Mouse (Mus musculus) lung, postnatal 0 days (tissue): ENCODE measurements around the gene Fam32a.

Experiments
- CTCF ChIP-seq: IDR thresholded peaks from 2 replicates; pipeline ENCODE4 v1.5.1; 2016; ENCODE audit warnings: antibody characterized with exemption, mild to moderate bottlenecking
- EP300 ChIP-seq: IDR thresholded peaks from 2 replicates; pipeline ENCODE4 v1.6.1; 2016; ENCODE audit warnings: antibody characterized with exemption, mild to moderate bottlenecking, control low read depth

GRCm38 (mm10) chr8:72266671-72267070 is 47.1 kb downstream of the Fam32a start:
- no peak for TF ChIP-seq CTCF
- no peak for TF ChIP-seq EP300
